Mouse (Mus musculus) thymus, postnatal 25 days (tissue): Measurements from ENCODE around the gene Hoxd10.

Experiments used
- DNase-seq: peaks from one replicate; pipeline ENCODE4 v3.0.0; 2022

The Hoxd10 gene

DNA sequence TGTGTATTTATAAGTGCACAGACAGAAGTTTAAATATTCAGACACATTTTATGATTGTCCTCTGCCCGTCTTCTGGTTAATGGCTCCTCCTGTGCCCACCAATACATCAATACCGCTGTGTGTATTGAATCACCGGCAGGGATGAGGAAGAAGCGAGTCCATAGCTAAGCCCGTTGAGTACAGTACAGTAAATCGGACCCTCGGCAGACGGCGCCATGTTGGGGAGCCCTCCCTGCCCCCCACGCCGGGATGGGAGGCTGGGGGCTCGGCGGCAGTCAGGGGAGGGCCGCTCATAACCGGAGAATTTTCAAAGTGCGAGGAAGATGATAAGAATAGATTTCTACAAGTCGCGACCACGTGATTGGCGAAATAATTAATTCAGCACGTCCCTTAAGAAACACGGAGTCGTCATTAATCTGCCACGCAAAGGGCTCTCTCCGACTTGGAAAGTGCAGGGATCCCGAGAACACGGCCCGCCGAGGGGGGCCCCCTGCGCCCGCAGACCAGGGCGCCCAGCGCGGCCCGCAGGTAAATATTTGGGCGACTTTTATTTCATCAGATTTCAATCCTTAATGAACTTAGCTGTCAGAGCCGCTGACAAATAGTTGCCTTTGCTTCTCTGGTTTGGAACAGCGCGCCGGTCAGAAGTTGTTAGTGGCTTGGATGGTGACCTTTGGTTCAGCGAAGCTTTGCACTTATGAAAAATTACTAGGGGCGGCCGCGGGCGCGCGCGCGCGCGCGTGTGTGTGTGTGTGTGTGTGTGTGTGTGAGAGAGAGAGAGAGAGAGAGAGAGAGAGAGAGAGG is 41.0 kb downstream of the Hoxd10 start:
- DNase-seq, result no peak

DNA sequence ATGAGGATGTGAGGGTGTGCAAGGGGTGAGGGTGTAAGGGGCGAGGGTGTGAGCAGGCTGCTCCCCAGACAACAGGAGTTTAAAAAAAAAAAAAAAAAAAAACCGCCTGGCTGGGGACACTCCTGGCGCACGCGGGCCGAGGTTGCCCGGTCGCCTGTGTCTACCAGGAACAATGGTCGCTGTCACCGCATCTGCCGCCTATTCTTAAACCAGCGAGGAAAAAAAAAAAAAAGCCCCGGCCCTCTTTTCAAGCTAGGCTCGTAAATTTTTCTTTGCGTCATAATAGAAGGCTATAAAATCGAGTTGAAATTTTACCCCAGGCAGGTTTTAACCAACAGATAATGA is 41.6 kb downstream of the Hoxd10 start:
- no peak for DNase-seq

DNA sequence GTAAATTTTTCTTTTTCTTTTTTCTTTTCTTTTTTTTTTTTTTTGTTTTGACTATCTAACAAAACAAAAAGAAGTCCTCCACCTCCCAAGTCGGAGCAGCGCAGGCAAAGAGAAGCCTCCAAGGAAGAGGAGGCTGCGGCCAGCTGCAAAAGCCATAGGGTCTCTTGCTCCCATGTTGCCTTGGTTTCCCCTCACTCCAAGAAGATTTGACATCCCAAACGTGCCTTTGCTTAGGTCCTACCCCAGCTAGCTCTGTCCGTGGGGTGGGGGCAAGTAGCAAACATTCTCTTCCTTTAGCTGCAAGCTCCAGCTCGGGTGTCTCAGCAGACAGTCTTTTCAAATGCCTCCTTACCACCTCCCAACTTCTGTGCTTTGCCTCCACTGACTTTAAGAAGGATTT is 42.0 kb downstream of the Hoxd10 start:
- DNase-seq, result no peak

DNA sequence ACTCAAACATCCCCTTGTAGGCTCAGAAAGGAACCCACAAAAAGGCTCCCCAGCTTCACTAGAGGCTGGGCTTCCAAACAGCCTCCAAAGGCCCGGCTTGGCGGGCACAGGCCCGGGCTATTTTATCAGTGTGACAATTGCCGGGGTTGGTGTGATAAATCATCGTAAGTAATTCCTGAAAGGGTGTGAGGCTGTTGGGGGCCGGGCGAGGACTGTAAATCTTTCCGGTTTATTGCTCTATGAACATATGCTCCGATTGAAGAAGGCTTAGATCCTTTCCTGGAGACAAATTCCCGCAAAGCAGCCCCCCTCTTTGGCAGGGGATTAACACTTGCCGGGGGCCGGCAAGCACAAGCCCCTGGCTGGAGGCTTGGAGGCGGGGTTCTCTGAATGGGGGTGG is 42.7 kb downstream of the Hoxd10 start:
- no peak for DNase-seq

DNA sequence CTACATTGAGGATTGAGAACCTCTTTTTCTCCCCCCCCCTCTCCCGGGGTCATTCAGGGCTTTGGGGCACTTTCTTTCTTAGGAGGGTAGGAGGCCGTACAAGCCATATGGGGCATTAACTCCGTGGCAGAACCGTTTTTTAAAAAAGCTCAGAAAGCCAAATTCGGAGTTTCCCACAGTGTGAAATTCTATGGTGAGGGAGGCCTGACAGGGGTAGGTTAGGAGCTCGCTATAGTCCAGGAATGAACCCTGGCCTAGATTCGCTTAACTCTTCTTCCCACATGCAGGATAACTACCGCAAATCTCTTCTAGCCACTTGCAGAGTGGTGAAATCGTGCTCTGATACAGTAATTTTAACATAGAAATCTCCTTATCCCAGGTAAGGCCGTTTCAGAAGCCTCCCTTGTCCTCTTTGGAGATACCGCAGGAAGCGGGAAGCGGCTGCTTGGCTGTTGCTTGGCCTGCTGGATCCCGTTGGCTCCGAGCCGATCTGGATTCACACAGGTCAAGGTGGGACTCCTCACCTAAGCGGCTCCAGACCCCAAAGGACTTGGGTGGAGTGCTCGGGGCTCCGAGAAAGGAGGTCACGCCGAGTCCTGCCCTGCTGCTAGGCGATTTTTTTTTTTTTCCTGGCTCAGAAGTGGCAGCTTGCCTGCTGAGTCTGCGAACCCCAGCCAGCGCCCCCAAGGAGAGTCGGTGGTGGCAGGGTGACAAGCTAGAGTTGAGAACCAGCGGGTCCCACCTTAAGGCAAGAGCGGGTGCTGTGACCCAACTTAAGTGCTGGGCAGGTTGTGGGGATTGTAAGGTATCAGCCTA is 43.5 kb downstream of the Hoxd10 start:
- no peak for DNase-seq

DNA sequence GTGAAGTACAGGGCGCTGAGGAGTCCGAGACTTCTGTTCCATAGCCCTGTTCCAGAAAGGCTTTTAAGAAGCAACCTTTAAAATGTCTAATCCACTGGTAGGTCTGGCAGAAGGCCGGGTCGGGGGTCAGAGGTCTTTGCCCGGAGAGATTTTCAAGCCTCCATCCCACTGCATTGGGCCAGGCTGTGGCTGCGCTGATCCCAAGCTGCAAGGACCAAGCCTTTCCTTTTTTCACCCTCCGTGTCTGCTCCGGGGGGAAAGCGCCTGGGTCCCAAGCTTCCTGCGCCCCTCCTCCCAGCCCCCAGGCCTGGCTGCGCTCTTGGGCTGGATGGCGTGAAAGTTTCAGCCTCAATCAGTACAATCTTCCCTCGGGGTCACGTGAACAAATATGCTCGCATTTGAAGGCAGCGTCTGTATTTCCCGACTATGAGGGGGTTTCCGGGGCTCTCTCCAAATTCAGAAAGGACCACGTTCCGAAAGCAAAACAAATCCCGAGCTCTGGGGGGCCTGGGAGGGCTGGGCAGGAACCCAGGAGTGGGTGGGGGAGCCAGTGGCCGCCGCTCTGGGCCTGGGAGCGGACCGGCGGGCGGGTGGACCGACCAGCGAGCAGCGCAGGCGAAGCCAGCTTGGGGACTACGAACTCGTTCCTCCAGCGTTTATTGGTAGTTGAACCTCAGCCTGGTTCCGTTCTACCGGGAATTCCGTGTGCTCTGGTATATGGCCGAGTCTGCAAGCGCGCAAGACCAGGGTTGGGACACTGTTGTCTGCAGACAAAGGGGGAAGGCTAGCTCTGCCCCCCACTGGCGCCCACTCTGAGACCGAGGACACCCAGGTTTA is 44.3 kb downstream of the Hoxd10 start:
- DNase-seq, result no peak

DNA sequence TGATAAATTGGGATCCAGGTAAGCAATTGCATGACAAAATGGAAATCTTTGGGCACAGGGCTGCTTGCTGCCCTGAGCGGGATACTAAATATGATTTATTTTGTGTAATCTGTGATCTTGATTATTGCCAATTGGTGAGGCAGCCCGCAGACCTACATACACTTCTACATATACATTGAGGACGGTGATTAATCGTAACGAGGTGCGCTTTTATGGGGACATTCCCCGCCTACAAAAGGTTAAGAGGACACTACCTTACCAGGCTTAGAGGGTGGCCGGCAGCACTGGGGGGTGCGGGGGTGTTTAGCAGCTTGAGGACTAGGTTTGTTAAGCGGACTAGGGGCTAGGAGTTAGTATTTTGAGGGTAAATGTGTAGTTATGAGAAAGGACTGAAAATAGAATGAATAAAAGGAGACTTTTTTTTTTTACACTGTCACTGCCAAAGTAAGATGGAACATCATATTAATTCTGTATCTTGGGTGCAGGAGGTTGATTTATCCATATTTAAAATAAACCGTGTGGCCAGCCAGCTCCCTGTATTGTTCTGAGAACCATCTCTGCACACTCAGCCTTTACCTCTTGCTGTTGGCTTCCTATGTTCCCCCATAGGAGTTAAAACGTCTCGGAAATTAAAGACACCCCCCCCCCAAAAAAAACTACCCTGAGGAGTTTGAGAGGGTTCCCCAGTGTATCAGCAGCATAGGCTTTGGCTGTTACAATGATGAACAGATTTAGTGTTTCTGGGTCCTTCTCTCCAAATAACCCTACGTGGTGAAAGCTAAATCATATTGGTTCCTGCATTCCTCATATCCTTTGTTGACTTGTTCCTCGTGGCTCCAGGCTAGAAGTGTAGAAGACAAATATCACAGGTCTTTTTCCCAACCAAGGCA is 45.2 kb downstream of the Hoxd10 start:
- DNase-seq, result no peak

DNA sequence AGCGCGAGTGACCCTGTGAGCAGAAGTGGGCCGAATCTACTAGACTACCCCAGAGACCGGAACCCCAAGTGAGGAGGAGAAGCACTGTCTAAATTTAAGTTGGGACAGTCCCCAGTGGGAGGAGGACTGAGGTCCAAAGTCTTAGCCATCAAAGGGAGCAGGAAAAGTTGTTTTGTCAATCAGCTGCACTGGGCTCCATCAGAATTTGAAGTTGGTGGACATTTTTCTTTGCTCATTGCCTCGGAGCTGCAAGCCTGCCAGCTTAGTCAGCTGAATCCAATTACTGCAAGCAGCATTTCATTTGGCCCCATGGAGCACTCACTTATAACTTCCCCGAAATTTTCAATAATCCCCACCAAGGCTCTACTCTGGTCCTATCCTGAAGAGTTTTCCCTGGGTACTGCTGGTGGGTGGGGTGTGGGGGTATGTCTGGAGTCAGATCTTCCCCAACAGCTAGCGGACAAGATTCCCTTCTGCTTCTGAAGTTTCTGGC is 45.9 kb downstream of the Hoxd10 start:
- DNase-seq, result no peak

DNA sequence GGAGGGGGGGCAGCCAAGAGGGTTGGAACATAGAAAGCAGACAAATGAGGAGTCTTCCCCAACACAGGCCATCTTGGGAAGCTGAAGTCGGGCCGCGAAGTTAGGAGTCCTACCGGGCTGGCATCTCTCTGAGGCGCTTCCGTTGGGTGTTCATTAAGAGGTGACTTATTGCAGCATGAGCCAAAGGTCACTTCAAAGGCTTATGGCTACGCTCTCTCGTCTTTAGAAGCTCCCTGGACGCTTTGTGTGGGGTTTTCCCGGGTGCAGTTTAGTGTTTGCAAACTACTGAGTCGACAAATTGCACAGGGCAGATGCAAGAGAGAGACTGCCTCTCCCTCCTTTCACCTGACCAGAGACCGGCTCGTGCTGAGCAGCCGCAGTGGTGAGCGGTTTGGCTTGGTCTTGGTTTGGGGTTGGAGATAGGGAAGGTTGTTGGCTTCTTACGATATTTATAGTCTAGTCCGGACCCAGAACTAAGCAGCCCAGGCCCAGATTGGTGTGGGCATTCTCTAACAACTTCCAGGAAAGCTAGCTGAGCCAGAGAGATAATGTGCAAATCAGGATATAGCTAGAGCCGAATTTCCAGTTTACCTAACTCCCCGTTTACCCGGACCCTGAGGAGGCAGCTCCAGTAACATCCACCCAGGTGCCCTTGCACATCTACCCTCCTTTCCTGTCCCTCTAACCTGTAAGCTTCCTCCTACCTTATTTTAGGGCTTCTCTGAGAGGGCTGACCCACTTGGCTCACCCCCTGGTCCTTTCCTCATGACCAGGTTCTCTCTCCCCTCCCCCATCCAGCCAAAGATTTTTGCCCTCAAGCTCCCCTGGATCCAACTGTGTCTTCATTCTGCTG is 47.1 kb downstream of the Hoxd10 start:
- no peak for DNase-seq

DNA sequence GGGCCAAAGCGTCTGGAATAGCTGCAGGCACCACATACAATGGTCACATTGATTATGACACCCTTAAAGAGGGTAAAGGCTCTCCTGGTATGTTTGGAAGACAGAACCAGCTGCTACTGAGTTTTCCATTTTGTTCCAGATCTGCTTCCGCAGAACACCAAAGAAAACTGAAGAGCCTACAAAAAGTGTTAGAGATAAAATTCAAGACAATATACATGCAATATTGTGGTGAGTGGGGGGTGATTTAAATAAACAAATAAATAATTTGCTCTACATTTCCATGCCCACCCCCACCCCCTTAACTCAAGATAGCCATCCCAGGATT is 47.7 kb downstream of the Hoxd10 start:
- no peak for DNase-seq

DNA sequence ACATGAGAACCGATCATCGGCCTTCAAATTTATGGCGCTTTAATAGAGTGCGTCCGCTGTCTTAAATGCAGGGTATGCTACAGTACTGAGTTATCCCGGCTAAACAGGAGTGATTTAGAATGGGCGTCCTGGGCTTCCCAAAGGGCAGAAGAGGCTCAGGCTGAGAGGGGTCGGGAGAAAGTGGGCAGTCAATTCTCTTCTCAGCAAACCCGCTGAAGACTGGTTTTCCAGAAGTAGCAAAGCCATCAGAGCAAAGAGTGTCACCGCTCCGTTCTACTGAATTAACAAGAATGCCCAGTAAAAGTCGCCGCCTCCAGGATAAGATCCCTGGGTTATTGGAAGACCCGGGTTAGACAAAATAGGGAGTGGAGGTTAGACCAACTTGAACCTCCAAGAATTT is 48.1 kb downstream of the Hoxd10 start:
- no peak for DNase-seq

DNA sequence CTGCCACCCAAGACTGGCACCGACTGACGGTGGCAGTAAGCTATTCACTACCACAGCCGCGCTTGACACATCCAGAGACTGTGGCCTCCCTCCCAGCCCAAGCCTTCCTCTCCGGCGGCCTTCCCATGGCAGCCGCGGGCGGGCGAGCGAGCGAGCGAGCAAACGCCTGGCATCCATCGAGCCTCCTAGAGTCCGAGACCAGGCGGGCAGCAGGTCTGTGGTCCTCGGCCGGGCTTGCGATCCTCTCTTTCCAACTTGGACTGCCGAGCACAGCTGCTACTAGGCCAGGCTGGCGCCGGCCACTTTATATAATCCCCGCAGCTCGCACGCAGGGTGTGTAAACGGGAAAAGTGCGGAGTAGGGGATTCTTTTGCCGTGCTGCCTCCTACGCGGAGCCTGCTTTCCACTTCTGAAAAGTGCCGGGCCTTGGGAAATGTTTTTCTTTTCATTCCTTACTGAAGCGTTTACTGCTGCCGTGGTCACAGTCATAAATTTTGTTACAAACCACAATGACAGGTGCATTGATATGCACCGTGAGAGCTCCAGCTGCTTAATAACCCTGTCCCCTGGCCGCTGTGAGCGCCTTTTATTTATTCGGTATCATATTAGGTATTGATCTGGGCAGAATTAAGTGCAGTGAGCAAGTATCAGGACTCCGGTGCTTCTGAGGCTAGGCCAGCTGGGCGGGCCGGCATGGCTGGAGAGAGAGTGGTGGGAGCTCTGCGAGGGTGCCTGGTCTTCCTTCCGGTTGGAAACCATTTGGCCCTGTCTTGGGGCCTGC is 48.8 kb downstream of the Hoxd10 start:
- no peak for DNase-seq

DNA sequence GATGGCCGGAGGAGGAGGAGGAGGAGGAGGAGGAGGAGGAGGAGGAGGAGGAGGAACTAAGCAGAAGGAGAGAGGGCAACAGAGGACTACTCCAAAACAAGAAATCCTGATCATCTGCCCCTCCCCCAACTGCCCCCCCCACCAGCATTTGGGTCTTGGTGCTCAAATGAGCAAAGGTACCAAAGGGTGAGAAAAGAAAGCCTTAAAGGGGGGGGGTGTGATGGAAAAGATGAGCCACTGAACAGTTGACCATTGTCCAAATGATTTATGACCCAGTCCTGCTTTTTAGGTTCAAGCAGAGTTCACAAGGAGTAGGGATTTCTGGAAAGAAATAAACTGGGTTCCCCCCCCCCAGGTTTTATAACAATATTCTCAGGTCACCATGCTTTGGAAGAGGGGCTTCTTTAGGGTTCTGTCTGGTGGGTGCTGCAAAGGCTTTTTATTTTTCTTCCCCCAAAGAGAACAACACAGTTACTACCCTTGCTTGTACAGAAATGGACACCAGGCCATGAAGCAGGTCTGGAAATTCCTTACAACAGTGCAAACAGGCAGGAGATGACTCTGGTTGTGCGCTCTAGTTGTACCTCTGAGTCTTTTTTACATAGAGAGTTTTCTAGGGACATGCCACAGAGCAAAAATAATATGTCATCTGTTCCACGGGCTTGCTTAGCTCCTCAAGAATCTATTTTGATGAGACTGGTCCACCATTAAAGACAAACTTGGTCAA is 49.7 kb downstream of the Hoxd10 start:
- DNase-seq, result no peak

DNA sequence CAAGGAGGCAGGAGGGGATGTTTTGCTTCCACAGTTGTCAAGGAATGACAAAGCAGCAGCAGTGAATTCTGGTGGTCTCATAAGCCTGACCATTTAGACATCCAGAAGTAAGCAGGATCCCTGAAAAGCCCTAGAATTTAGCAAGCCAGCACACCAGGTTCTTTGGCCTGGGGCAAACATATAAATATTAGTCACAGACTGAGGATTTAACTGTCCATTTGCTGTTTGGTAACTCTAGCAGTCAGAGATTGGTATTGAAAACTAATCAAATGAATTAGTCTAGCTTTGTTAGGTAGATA is 50.2 kb downstream of the Hoxd10 start:
- no peak for DNase-seq
